In the genomic region with DNA sequence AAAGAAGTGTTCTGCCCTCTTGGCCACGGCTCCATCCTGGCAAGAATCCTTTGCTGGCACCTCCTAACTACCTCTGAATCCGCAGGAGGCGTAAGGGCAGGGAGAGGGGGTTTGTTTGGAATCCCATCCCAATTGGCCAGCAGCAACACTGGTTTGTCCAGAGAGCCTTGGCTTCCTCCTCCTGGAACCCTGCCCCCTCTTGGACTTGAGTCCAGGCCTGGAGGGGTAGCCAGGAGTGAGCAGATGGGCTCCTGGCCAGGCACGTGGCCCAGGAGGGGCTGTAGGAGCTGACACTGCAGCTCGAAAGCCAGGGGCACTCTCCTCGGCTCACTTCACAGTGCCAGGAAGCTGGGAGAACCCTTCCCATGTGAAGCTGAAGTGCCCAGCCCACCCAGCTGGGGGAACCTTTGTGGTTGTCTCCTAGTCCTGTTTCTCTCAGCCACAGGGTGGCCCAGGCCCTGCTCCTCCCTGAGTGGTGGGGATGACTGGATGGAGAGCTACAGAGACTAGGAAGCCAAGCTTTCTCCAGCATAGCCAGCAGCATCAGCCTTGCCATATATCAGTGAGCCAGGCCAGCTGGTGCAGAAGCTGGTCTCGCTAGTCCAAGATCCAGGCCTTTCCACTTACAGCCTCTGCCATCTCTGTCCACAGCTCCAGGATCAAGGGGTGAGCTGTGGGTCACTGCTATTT, we compare ENCODE assay signal across 9 mouse cellular contexts.
DNase-seq lines count a peak whose midpoint lies in the region; ATAC-seq lines count a peak whose summit lies in the region.
"Had no signal": no experiment of that assay in that cellular context is flagged by ENCODE, and none has a peak within 500 bp of the region (broad histone marks: within the 10 kb centered on the region; RNA-seq: fewer than 3 reads in every experiment).

No protein-coding gene starts in this region.

- no peaks in the 10 kb centered on the region for H3K27me3 ChIP-seq in kidney, embryonic 14.5 days (ENCODE audit: control insufficient read depth, insufficient read depth, low read length)
- H3K27me3 ChIP-seq: midbrain, embryonic 12.5 days had no signal

- no peaks in the 10 kb centered on the region for H3K9me3 ChIP-seq in kidney, embryonic 14.5 days (ENCODE audit: control insufficient read depth, low read length)
- H3K9me3 ChIP-seq: midbrain, embryonic 12.5 days had no signal

- H3K27ac ChIP-seq in kidney, embryonic 14.5 days (ENCODE audit: low read depth, low read length): no peak overlapping the region
- H3K27ac ChIP-seq: midbrain, embryonic 12.5 days had no signal

- no peak overlapping the region for H3K4me2 ChIP-seq in kidney, embryonic 14.5 days (replicated peaks; ENCODE audit: low read depth, low read length)
- H3K4me2 ChIP-seq: midbrain, embryonic 12.5 days had no signal

- no peak for ATAC-seq in kidney, embryonic 14.5 days (ENCODE audit: low FRiP score, low TSS enrichment)

- H3K36me3 ChIP-seq in kidney, embryonic 14.5 days (ENCODE audit: control insufficient read depth, insufficient read depth, low read length): no peaks in the 10 kb centered on the region
- H3K36me3 ChIP-seq: midbrain, embryonic 12.5 days had no signal

- H3K4me3 ChIP-seq in kidney, embryonic 14.5 days (ENCODE audit: low read length): no peak overlapping the region
- H3K4me3 ChIP-seq: midbrain, embryonic 12.5 days had no signal

- DNase-seq in kidney, adult 11 months: peak; percentile 94
- peak; percentile 74 for DNase-seq in cerebellum, adult 9-11 months
- peak; percentile 45 for DNase-seq in heart, adult 8-10 months (ENCODE audit: low spot score)
- peak; percentile 75 to 77 for DNase-seq in layer of hippocampus, adult 8-10 months (ENCODE audit: low spot score in 2 of 2)
- peak; percentile 53 to 70 for DNase-seq in lung, postnatal 4 days
- DNase-seq in spleen, adult 12 weeks (ENCODE audit: low spot score): no peak
- DNase-seq in spleen, postnatal 10 days (ENCODE audit: low spot score in 2 of 2): no peak

- 71% methylated on average over 7 of the region's 7 CpGs for WGBS in kidney, embryonic 14.5 days

- no peaks in the 10 kb centered on the region for H3K4me1 ChIP-seq in kidney, embryonic 14.5 days (ENCODE audit: control insufficient read depth, insufficient read depth, low read length)
- H3K4me1 ChIP-seq: midbrain, embryonic 12.5 days had no signal

- no peak overlapping the region for H3K9ac ChIP-seq in kidney, embryonic 14.5 days (ENCODE audit: low read depth, low read length)
- H3K9ac ChIP-seq: midbrain, embryonic 12.5 days had no signal

Comparison
In these comparisons a context has a peak if more than half of its experiments do, and no peak if none do; other contexts are left out.
1. DNase-seq: peak in kidney, adult 11 months (single experiment), cerebellum, adult 9-11 months (single experiment), heart, adult 8-10 months (single experiment), layer of hippocampus, adult 8-10 months (2 of 2) and lung, postnatal 4 days (2 of 2); none in spleen, adult 12 weeks (single experiment) and spleen, postnatal 10 days (0 of 2).